Mouse (Mus musculus): ENCODE measurements around the gene Stau1.

Stau1 gene

GRCm38 (mm10) chr2:166909729-166910128, 86.4 kb downstream of the Stau1 start:
- DNase-seq (ENCODE audit: low spot score), result no peak

- DNase-seq (ENCODE audit: low spot score), result peak; percentile 14
These were observed 89.4 kb downstream of the Stau1 start for GRCm38 (mm10) chr2:166906523-166907182.

- DNase-seq (ENCODE audit: low spot score), result peak; percentile 98
These were observed 90.2 kb downstream of the Stau1 start, which contains the start of gene Cse1l for GRCm38 (mm10) chr2:166905711-166906522. Gene Cse1l (plus strand): TSS chr2:166906040.

- no peak for DNase-seq (ENCODE audit: low spot score)
These were observed 92.3 kb downstream of the Stau1 start for GRCm38 (mm10) chr2:166903719-166904282.

GRCm38 (mm10) chr2:166900792-166901505, 95.2 kb downstream of the Stau1 start:
- no peak for DNase-seq (ENCODE audit: low spot score)

GRCm38 (mm10) chr2:166899746-166900145, 96.4 kb downstream of the Stau1 start:
- DNase-seq (ENCODE audit: low spot score), result no peak

DNA sequence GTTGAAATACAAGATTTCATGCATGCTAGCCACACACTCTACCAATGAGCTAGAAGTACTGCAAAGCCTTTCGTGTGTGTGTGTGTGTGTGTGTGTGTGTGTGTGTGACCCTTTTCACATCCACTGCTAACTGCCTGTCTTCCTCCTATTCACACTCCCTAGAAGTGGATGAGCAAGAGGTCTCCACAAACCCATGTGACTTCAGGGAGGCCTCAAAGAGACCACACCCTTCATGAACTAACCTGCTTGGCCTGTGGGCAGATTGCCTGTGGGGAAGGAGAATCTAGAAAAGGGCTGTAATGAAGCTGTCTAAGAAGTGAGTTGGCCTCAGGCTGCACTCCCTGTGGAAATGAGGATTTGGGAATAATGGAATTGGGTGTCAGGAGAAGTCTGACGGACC, 96.9 kb downstream of the Stau1 start:
- no peak for DNase-seq (ENCODE audit: low spot score)

All from urinary bladder, postnatal 25 days (tissue).